Mouse (Mus musculus): ENCODE results near the gene Mmp14. TPM values are rescaled to one million over a fixed set of nuclear protein-coding genes. Genes with fewer than 3 reads are reported as not detected.

Gene Mmp14
- total RNA-seq (2015; ENCODE audit: low replicate concordance) (0.84 and 3.5 TPM in 2 replicates), total RNA-seq (2017; ENCODE audit: low replicate concordance) (1.7 and 2.0 TPM in 2 replicates)

GRCm38 (mm10) chr14:54431334-54432077 lies at the start of gene Mmp14:
Mmp14 (plus strand) TSS chr14:54431612.
- no peak for ATAC-seq (replicated peaks; ENCODE audit: low FRiP score, poor library complexity, severe bottlenecking)

- ATAC-seq (replicated peaks; ENCODE audit: low FRiP score, poor library complexity, severe bottlenecking), result no peak
These were observed 49.6 kb upstream of the Mmp14 start for GRCm38 (mm10) chr14:54381816-54382215.

GRCm38 (mm10) chr14:54382641-54383040 lies 48.8 kb upstream of the Mmp14 start:
- ATAC-seq (replicated peaks; ENCODE audit: low FRiP score, poor library complexity, severe bottlenecking), result no peak

GRCm38 (mm10) chr14:54383355-54383771 lies 48.0 kb upstream of the Mmp14 start:
- peak; percentile 45; the same call in 1 of the 2 replicates for ATAC-seq (replicated peaks; ENCODE audit: low FRiP score, poor library complexity, severe bottlenecking)

GRCm38 (mm10) chr14:54384396-54384795 lies 47.0 kb upstream of the Mmp14 start:
- no peak for ATAC-seq (replicated peaks; ENCODE audit: low FRiP score, poor library complexity, severe bottlenecking)

GRCm38 (mm10) chr14:54385968-54386618 lies 45.3 kb upstream of the Mmp14 start:
- ATAC-seq (replicated peaks; ENCODE audit: low FRiP score, poor library complexity, severe bottlenecking), result no peak

GRCm38 (mm10) chr14:54387546-54387945 lies 43.9 kb upstream of the Mmp14 start:
- ATAC-seq (replicated peaks; ENCODE audit: low FRiP score, poor library complexity, severe bottlenecking), result no peak

GRCm38 (mm10) chr14:54390843-54391242 lies 40.6 kb upstream of the Mmp14 start:
- ATAC-seq (replicated peaks; ENCODE audit: low FRiP score, poor library complexity, severe bottlenecking), result no peak

- no peak for ATAC-seq (replicated peaks; ENCODE audit: low FRiP score, poor library complexity, severe bottlenecking)
These were observed 37.6 kb upstream of the Mmp14 start for GRCm38 (mm10) chr14:54393794-54394193.

- no peak for ATAC-seq (replicated peaks; ENCODE audit: low FRiP score, poor library complexity, severe bottlenecking)
These were observed 37.1 kb upstream of the Mmp14 start for GRCm38 (mm10) chr14:54394309-54394708.

GRCm38 (mm10) chr14:54396685-54397084 lies 34.7 kb upstream of the Mmp14 start:
- no peak for ATAC-seq (replicated peaks; ENCODE audit: low FRiP score, poor library complexity, severe bottlenecking)

GRCm38 (mm10) chr14:54397872-54398527 lies 33.4 kb upstream of the Mmp14 start:
- no peak for ATAC-seq (replicated peaks; ENCODE audit: low FRiP score, poor library complexity, severe bottlenecking)

- ATAC-seq (replicated peaks; ENCODE audit: low FRiP score, poor library complexity, severe bottlenecking), result no peak
These were observed 32.9 kb upstream of the Mmp14 start for GRCm38 (mm10) chr14:54398528-54398916.

- ATAC-seq (replicated peaks; ENCODE audit: low FRiP score, poor library complexity, severe bottlenecking), result no peak
These were observed 32.5 kb upstream of the Mmp14 start for GRCm38 (mm10) chr14:54398921-54399382.

GRCm38 (mm10) chr14:54401723-54402122 lies 29.7 kb upstream of the Mmp14 start:
- no peak for ATAC-seq (replicated peaks; ENCODE audit: low FRiP score, poor library complexity, severe bottlenecking)

- ATAC-seq (replicated peaks; ENCODE audit: low FRiP score, poor library complexity, severe bottlenecking), result no peak
These were observed 22.9 kb upstream of the Mmp14 start for GRCm38 (mm10) chr14:54408336-54409056.

GRCm38 (mm10) chr14:54409057-54409645 lies 22.3 kb upstream of the Mmp14 start:
- ATAC-seq (replicated peaks; ENCODE audit: low FRiP score, poor library complexity, severe bottlenecking), result no peak

- no peak for ATAC-seq (replicated peaks; ENCODE audit: low FRiP score, poor library complexity, severe bottlenecking)
These were observed 21.2 kb upstream of the Mmp14 start for GRCm38 (mm10) chr14:54409980-54410810.

Measured in erythroblast, adult 5-6 weeks (primary cell).